Mouse (Mus musculus) lung, embryonic 16.5 days (tissue): Measurements from ENCODE around the gene Cdh23. TPM values are rescaled to one million over a fixed set of nuclear protein-coding genes. Genes with fewer than 3 reads are reported as not detected.
"Not testable (repeated sequence)": the region's sequence is repeated elsewhere in the genome, so short reads cannot be mapped to it uniquely, and the experiment has no call there.

Experiments used
- ATAC-seq: fragments of 200-750 bp; cut with Nextera tagmentation; 2 replicates; pipeline ENCODE4 v1.8.0; 2017; ENCODE audit warnings: low read depth, mild to moderate bottlenecking, moderate library complexity
- H3K27ac ChIP-seq: fragments of 300-500 bp; sonication (generic); 2 replicates; pipeline ENCODE4 v1.5.1; 2014; ENCODE audit warnings: mild to moderate bottlenecking, control low read depth, low read length
- H3K27me3 ChIP-seq: fragments of 300-500 bp; sonication (generic); 2 replicates; pipeline ENCODE4 v1.6.1; 2014; ENCODE audit warnings: low read depth, low read length, mixed read lengths; ENCODE audit not compliant: control insufficient read depth, insufficient read depth
- H3K36me3 ChIP-seq: fragments of 300-500 bp; sonication (generic); 2 replicates; pipeline ENCODE4 v1.6.1; 2014; ENCODE audit warnings: low read length; ENCODE audit not compliant: control insufficient read depth, insufficient read depth
- H3K4me1 ChIP-seq: fragments of 300-500 bp; sonication (generic); replicated peaks from 2 replicates; pipeline ENCODE4 v1.6.1; 2014; ENCODE audit warnings: low read length, mixed read lengths; ENCODE audit not compliant: control insufficient read depth, insufficient read depth
- H3K4me2 ChIP-seq: fragments of 300-500 bp; sonication (generic); 2 replicates; pipeline ENCODE4 v1.6.1; 2014; ENCODE audit warnings: low read depth, low read length, control low read depth
- H3K4me3 ChIP-seq: fragments of 300-500 bp; sonication (generic); 2 replicates; pipeline ENCODE4 v1.5.1; 2014; ENCODE audit warnings: mild to moderate bottlenecking, low read length, control low read depth
- H3K9ac ChIP-seq: fragments of 300-500 bp; sonication (generic); 2 replicates; pipeline ENCODE4 v1.6.1; 2014; ENCODE audit warnings: low read length, control low read depth
- H3K9me3 ChIP-seq: fragments of 300-500 bp; sonication (generic); 2 replicates; pipeline ENCODE4 v1.6.1; 2016; ENCODE audit warnings: low read length; ENCODE audit not compliant: control insufficient read depth
- WGBS: fragments of 180-500 bp; shearing (Covaris S2); extraction: QIAGEN DNeasy Blood & Tissue Kit; methylation state at CpG from one replicate; pipeline ENCODE4 v1.1.7; 2014; 5-methylcytosine and 5-hydroxymethylcytosine counted together
- polyA plus RNA-seq: library from polyadenylated mRNA; unstranded; fragments of >200 nt; fragmentation: Nextera tagmentation; extraction: Ambion mirVana; gene quantifications from 2 replicates; pipeline ENCODE4 v1.2.1, GENCODE M21; 2015

The Cdh23 gene
- polyA plus RNA-seq = 0.34 and 0.36 TPM in 2 replicates

- no peaks in the 10 kb centered on the region for H3K27me3 ChIP-seq
- no peaks in the 10 kb centered on the region for H3K9me3 ChIP-seq
- H3K36me3 ChIP-seq = no peaks in the 10 kb centered on the region
- H3K27ac ChIP-seq = no peak within 1 kb of the TSS
- ATAC-seq = no peak
- 87% methylated on average over 6 of the region's 6 CpGs for WGBS
- H3K4me2 ChIP-seq = no peak within 1 kb of the TSS
- no peaks in the 10 kb centered on the region; the same call in 1 of the 2 replicates for H3K4me1 ChIP-seq
- H3K4me3 ChIP-seq = no peak within 1 kb of the TSS
- no peak within 1 kb of the TSS for H3K9ac ChIP-seq
These were observed at the start of gene Cdh23 for GRCm38 (mm10) chr10:60696390-60696789. Gene Cdh23 (minus strand): TSS chr10:60696490.

- no peak overlapping the region for H3K4me3 ChIP-seq
- H3K27ac ChIP-seq = no peak overlapping the region
- 91% methylated on average over 14 of the region's 14 CpGs for WGBS
These were observed 48.4 kb upstream of the Cdh23 start for GRCm38 (mm10) chr10:60744543-60745290.

GRCm38 (mm10) chr10:60743681-60744080 lies 47.4 kb upstream of the Cdh23 start:
- no peaks in the 10 kb centered on the region for H3K27me3 ChIP-seq
- no peak for ATAC-seq
- H3K9me3 ChIP-seq = no peaks in the 10 kb centered on the region
- 60% methylated on average over 9 of the region's 9 CpGs for WGBS
- H3K4me3 ChIP-seq = no peak overlapping the region
- H3K27ac ChIP-seq = no peak overlapping the region
- no peaks in the 10 kb centered on the region for H3K36me3 ChIP-seq
- H3K4me1 ChIP-seq = 0 out of 2 replicates have a peak, but pooled peaks cover 2% of the 10 kb centered on the region
- H3K4me2 ChIP-seq = no peak overlapping the region
- no peak overlapping the region for H3K9ac ChIP-seq

More at GRCm38 (mm10) chr10:60744543-60745290, 48.4 kb upstream of the Cdh23 start:
- H3K9me3 ChIP-seq = no peaks in the 10 kb centered on the region
- ATAC-seq = no peak
- no peaks in the 10 kb centered on the region for H3K27me3 ChIP-seq
- H3K4me1 ChIP-seq = 0 out of 2 replicates have a peak, but pooled peaks cover 2% of the 10 kb centered on the region
- H3K36me3 ChIP-seq = no peaks in the 10 kb centered on the region
- no peak overlapping the region for H3K9ac ChIP-seq
- H3K4me2 ChIP-seq = no peak overlapping the region

GRCm38 (mm10) chr10:60742942-60743341 lies 46.7 kb upstream of the Cdh23 start:
- no peak for ATAC-seq
- H3K36me3 ChIP-seq = no peaks in the 10 kb centered on the region
- H3K4me2 ChIP-seq = no peak overlapping the region
- H3K4me1 ChIP-seq = 0 out of 2 replicates have a peak, but pooled peaks cover 2% of the 10 kb centered on the region
- no peak overlapping the region for H3K4me3 ChIP-seq
- no peak overlapping the region for H3K27ac ChIP-seq
- H3K27me3 ChIP-seq = no peaks in the 10 kb centered on the region
- H3K9ac ChIP-seq = no peak overlapping the region
- H3K9me3 ChIP-seq = no peaks in the 10 kb centered on the region
- WGBS = 74% methylated on average over 6 of the region's 6 CpGs

- not testable (repeated sequence) for H3K9me3 ChIP-seq, H3K4me1 ChIP-seq, H3K36me3 ChIP-seq, H3K27me3 ChIP-seq, H3K9ac ChIP-seq, H3K27ac ChIP-seq, ATAC-seq, H3K4me2 ChIP-seq, H3K4me3 ChIP-seq
- WGBS = 64% methylated on average over 1 of the region's 1 CpGs
These were observed 46.0 kb upstream of the Cdh23 start for GRCm38 (mm10) chr10:60742296-60742695.

- no peak for ATAC-seq
- 84% methylated on average over 7 of the region's 7 CpGs for WGBS
- no peak overlapping the region for H3K27ac ChIP-seq
- H3K9me3 ChIP-seq = no peaks in the 10 kb centered on the region
- H3K4me2 ChIP-seq = no peak overlapping the region
- H3K36me3 ChIP-seq = no peaks in the 10 kb centered on the region
- no peak overlapping the region for H3K4me3 ChIP-seq
- no peaks in the 10 kb centered on the region for H3K27me3 ChIP-seq
- H3K4me1 ChIP-seq = no peaks in the 10 kb centered on the region
- H3K9ac ChIP-seq = no peak overlapping the region
These were observed 45.1 kb upstream of the Cdh23 start for GRCm38 (mm10) chr10:60741435-60741834.

- Histone ChIP-seq H3K4me1 (no peaks in the 10 kb centered on the region), H3K27ac (no peak overlapping the region), H3K4me2 (no peak overlapping the region), H3K4me3 (no peak overlapping the region), H3K36me3 (no peaks in the 10 kb centered on the region), H3K9me3 (no peaks in the 10 kb centered on the region), H3K27me3 (no peaks in the 10 kb centered on the region), H3K9ac (no peak overlapping the region)
- ATAC-seq = no peak
- 84% methylated on average over 4 of the region's 4 CpGs for WGBS
These were observed 43.5 kb upstream of the Cdh23 start for GRCm38 (mm10) chr10:60739619-60740363.

- WGBS = 76% methylated on average over 4 of the region's 9 CpGs
- Histone ChIP-seq H3K4me3 (no peak overlapping the region), H3K4me1 (no peaks in the 10 kb centered on the region), H3K9me3 (no peaks in the 10 kb centered on the region), H3K9ac (no peak overlapping the region), H3K4me2 (no peak overlapping the region), H3K27ac (no peak overlapping the region), H3K36me3 (no peaks in the 10 kb centered on the region), H3K27me3 (no peaks in the 10 kb centered on the region)
- no peak for ATAC-seq
These were observed 41.8 kb upstream of the Cdh23 start for GRCm38 (mm10) chr10:60737886-60738640.
